Mouse (Mus musculus) hindbrain, embryonic 11.5 days (tissue): ENCODE measurements around the gene Sct. TPM values are rescaled to one million over a fixed set of nuclear protein-coding genes. Genes with fewer than 3 reads are reported as not detected.

Experiments
- ATAC-seq: fragments of 200-750 bp; cut with Nextera tagmentation; 2 replicates; pipeline ENCODE4 v1.8.0; 2017; ENCODE audit warnings: mild to moderate bottlenecking, moderate TSS enrichment, moderate library complexity; ENCODE audit not compliant: low FRiP score
- DNase-seq: peaks from one replicate; pipeline ENCODE4 v3.0.0-alpha.2; 2015; ENCODE audit warnings: low spot score
- H3K27ac ChIP-seq: fragments of 300-500 bp; sonication (generic); 2 replicates; pipeline ENCODE4 v1.5.1; 2014; ENCODE audit warnings: mild to moderate bottlenecking, low read depth, low read length
- H3K27me3 ChIP-seq: fragments of 300-500 bp; sonication (generic); 2 replicates; pipeline ENCODE4 v1.6.1; 2014; ENCODE audit warnings: mild to moderate bottlenecking, low read length, moderate library complexity, mixed read lengths; ENCODE audit not compliant: control insufficient read depth, insufficient read depth
- H3K36me3 ChIP-seq: fragments of 300-500 bp; sonication (generic); 2 replicates; pipeline ENCODE4 v1.6.1; 2014; ENCODE audit warnings: mild to moderate bottlenecking, low read length, moderate library complexity, mixed read lengths; ENCODE audit not compliant: control insufficient read depth, insufficient read depth
- H3K4me1 ChIP-seq: fragments of 300-500 bp; sonication (generic); replicated peaks from 2 replicates; pipeline ENCODE4 v1.6.1; 2014; ENCODE audit warnings: low read length, mixed read lengths; ENCODE audit not compliant: control insufficient read depth, insufficient read depth
- H3K4me2 ChIP-seq: fragments of 300-500 bp; sonication (generic); replicated peaks from 2 replicates; pipeline ENCODE4 v1.6.1; 2014; ENCODE audit warnings: mild to moderate bottlenecking, low read depth, low read length
- H3K4me3 ChIP-seq: fragments of 300-500 bp; sonication (generic); 2 replicates; pipeline ENCODE4 v1.5.1; 2014; ENCODE audit warnings: low read depth, low read length
- H3K9ac ChIP-seq: fragments of 300-500 bp; sonication (generic); 2 replicates; pipeline ENCODE4 v1.6.1; 2014; ENCODE audit warnings: low read depth, low read length
- H3K9me3 ChIP-seq: fragments of 300-500 bp; sonication (generic); 2 replicates; pipeline ENCODE4 v1.6.1; 2016; ENCODE audit warnings: low read length; ENCODE audit not compliant: control insufficient read depth
- WGBS: fragments of 180-500 bp; shearing (Covaris S2); extraction: QIAGEN DNeasy Blood & Tissue Kit; methylation state at CpG from one replicate; pipeline ENCODE4 v1.1.7; 2014; 5-methylcytosine and 5-hydroxymethylcytosine counted together
- polyA plus RNA-seq: library from polyadenylated mRNA; unstranded; fragments of >200 nt; fragmentation: Nextera tagmentation; extraction: Ambion mirVana; gene quantifications from 2 replicates; pipeline ENCODE4 v1.2.1, GENCODE M21; 2014

Sct gene
- polyA plus RNA-seq, 1 experiment from 2014 or later = 5.1 TPM

GRCm38 (mm10) chr7:141276546-141276945 is 2.4 kb downstream of the Sct start, which contains the start of gene Cdhr5:
TSS of gene Cdhr5 (minus strand) at chr7:141276786.
- Histone ChIP-seq H3K27me3 (0 out of 2 replicates have a peak, but pooled peaks cover 3% of the 10 kb centered on the region), H3K36me3 (no peaks in the 10 kb centered on the region), H3K9me3 (no peaks in the 10 kb centered on the region), H3K4me2 (no peak within 1 kb of the TSS), H3K9ac (no peak within 1 kb of the TSS), H3K4me1 (peaks cover 5% of the 10 kb centered on the region; the same call in 1 of the 2 replicates), H3K27ac (no peak within 1 kb of the TSS), H3K4me3 (no peak within 1 kb of the TSS)
- DNase-seq = no peak
- no peak for ATAC-seq
- 68% methylated on average over 11 of the region's 11 CpGs for WGBS

GRCm38 (mm10) chr7:141275356-141275755 is 3.6 kb downstream of the Sct start:
- WGBS = 88% methylated on average over 9 of the region's 9 CpGs
- Histone ChIP-seq H3K27me3 (0 out of 2 replicates have a peak, but pooled peaks cover 3% of the 10 kb centered on the region), H3K27ac (no peak overlapping the region), H3K36me3 (no peaks in the 10 kb centered on the region), H3K9me3 (no peaks in the 10 kb centered on the region), H3K4me1 (peaks cover 5% of the 10 kb centered on the region; the same call in 1 of the 2 replicates), H3K9ac (no peak overlapping the region), H3K4me2 (no peak overlapping the region), H3K4me3 (no peak overlapping the region)
- no peak for DNase-seq
- no peak for ATAC-seq

- no peak overlapping the region for H3K4me2 ChIP-seq
- H3K27me3 ChIP-seq = no peaks in the 10 kb centered on the region
- H3K27ac ChIP-seq = no peak overlapping the region
- no peaks in the 10 kb centered on the region for H3K36me3 ChIP-seq
- no peak for ATAC-seq
- 81% methylated on average over 3 of the region's 3 CpGs for WGBS
- H3K9ac ChIP-seq = no peak overlapping the region
- H3K4me3 ChIP-seq = no peak overlapping the region
- no peaks in the 10 kb centered on the region for H3K9me3 ChIP-seq
- H3K4me1 ChIP-seq = 0 out of 2 replicates have a peak, but pooled peaks cover 3% of the 10 kb centered on the region
- DNase-seq = no peak
Measured at GRCm38 (mm10) chr7:141270631-141271030, 8.3 kb downstream of the Sct start.

GRCm38 (mm10) chr7:141269273-141269545 is 9.7 kb downstream of the Sct start:
- H3K4me3 ChIP-seq = no peak overlapping the region
- 0 out of 2 replicates have a peak, but pooled peaks cover 3% of the 10 kb centered on the region for H3K4me1 ChIP-seq
- H3K27me3 ChIP-seq = no peaks in the 10 kb centered on the region
- WGBS = 81% methylated on average over 12 of the region's 14 CpGs
- no peak for DNase-seq
- ATAC-seq = no peak
- H3K36me3 ChIP-seq = no peaks in the 10 kb centered on the region
- H3K9ac ChIP-seq = no peak overlapping the region
- H3K27ac ChIP-seq = no peak overlapping the region
- no peak overlapping the region for H3K4me2 ChIP-seq
- H3K9me3 ChIP-seq = no peaks in the 10 kb centered on the region

- no peak overlapping the region for H3K27ac ChIP-seq
- H3K9me3 ChIP-seq = no peaks in the 10 kb centered on the region
- H3K4me3 ChIP-seq = no peak overlapping the region
- no peaks in the 10 kb centered on the region for H3K36me3 ChIP-seq
- 81% methylated on average over 24 of the region's 24 CpGs for WGBS
- H3K4me2 ChIP-seq = no peak overlapping the region
- no peaks in the 10 kb centered on the region for H3K27me3 ChIP-seq
- ATAC-seq = no peak
- H3K9ac ChIP-seq = no peak overlapping the region
- no peak for DNase-seq
- 0 out of 2 replicates have a peak, but pooled peaks cover 3% of the 10 kb centered on the region for H3K4me1 ChIP-seq
Measured at GRCm38 (mm10) chr7:141268466-141269272, 10.3 kb downstream of the Sct start.

- DNase-seq = no peak
- WGBS = 14% methylated on average over 25 of the region's 25 CpGs
- 0 out of 2 replicates have a peak, but pooled peaks cover 3% of the 10 kb centered on the region for H3K4me1 ChIP-seq
- peak; percentile 46 for ATAC-seq
- no peaks in the 10 kb centered on the region for H3K27me3 ChIP-seq
- peak within 1 kb of the TSS; percentile 57 for H3K4me2 ChIP-seq
- H3K4me3 ChIP-seq = peak within 1 kb of the TSS; percentile 27
- H3K27ac ChIP-seq = no peak within 1 kb of the TSS
- H3K9ac ChIP-seq = 0 out of 2 replicates have a peak within 1 kb of the TSS, but pooled peaks have one; percentile 31
- no peaks in the 10 kb centered on the region for H3K9me3 ChIP-seq
- peaks cover 11% of the 10 kb centered on the region; the same call in 1 of the 2 replicates for H3K36me3 ChIP-seq
Measured at GRCm38 (mm10) chr7:141265739-141266561, 13.0 kb downstream of the Sct start, which contains the start of gene Irf7. TSS of gene Irf7 (minus strand) at chr7:141266481.

GRCm38 (mm10) chr7:141265411-141265738 is 13.6 kb downstream of the Sct start:
- H3K4me3 ChIP-seq = no peak overlapping the region
- peaks cover 11% of the 10 kb centered on the region; the same call in 1 of the 2 replicates for H3K36me3 ChIP-seq
- no peak overlapping the region for H3K27ac ChIP-seq
- DNase-seq (no peak), ATAC-seq (no peak)
- no peak overlapping the region for H3K4me2 ChIP-seq
- no peak overlapping the region for H3K9ac ChIP-seq
- 0 out of 2 replicates have a peak, but pooled peaks cover 3% of the 10 kb centered on the region for H3K4me1 ChIP-seq
- WGBS = 39% methylated on average over 11 of the region's 11 CpGs
- no peaks in the 10 kb centered on the region for H3K27me3 ChIP-seq
- no peaks in the 10 kb centered on the region for H3K9me3 ChIP-seq

- ATAC-seq (no peak), DNase-seq (peak; percentile 46)
- Histone ChIP-seq H3K9me3 (no peaks in the 10 kb centered on the region), H3K4me1 (0 out of 2 replicates have a peak, but pooled peaks cover 3% of the 10 kb centered on the region), H3K27ac (no peak overlapping the region), H3K4me3 (no peak overlapping the region), H3K36me3 (peaks cover 13% of the 10 kb centered on the region; the same call in 1 of the 2 replicates), H3K9ac (no peak overlapping the region), H3K27me3 (no peaks in the 10 kb centered on the region), H3K4me2 (no peak overlapping the region)
- WGBS = 37% methylated on average over 12 of the region's 12 CpGs
Measured at GRCm38 (mm10) chr7:141264761-141265410, 14.0 kb downstream of the Sct start.
